Mouse (Mus musculus) forebrain, embryonic 11.5 days (tissue): Measurements from ENCODE around the gene Zfp512. TPM values are rescaled to one million over a fixed set of nuclear protein-coding genes. Genes with fewer than 3 reads are reported as not detected.
"Not testable (repeated sequence)": the region's sequence is repeated elsewhere in the genome, so short reads cannot be mapped to it uniquely, and the experiment has no call there.

Experiments used
- ATAC-seq: fragments of 200-750 bp; cut with Nextera tagmentation; replicated peaks from 2 replicates; pipeline ENCODE4 v1.8.0; 2017; ENCODE audit warnings: moderate TSS enrichment; ENCODE audit not compliant: low FRiP score
- DNase-seq: peaks from one replicate; pipeline ENCODE4 v3.0.0-alpha.2; 2017; ENCODE audit warnings: low spot score
- H3K27ac ChIP-seq: fragments of 300-500 bp; sonication (generic); 2 replicates; pipeline ENCODE4 v1.5.1; 2014; ENCODE audit warnings: low read depth, low read length
- H3K27me3 ChIP-seq: fragments of 300-500 bp; sonication (generic); 2 replicates; pipeline ENCODE4 v1.6.1; 2014; ENCODE audit warnings: mild to moderate bottlenecking, low read length, mixed read lengths; ENCODE audit not compliant: control insufficient read depth, insufficient read depth
- H3K36me3 ChIP-seq: fragments of 300-500 bp; sonication (generic); 2 replicates; pipeline ENCODE4 v1.6.1; 2014; ENCODE audit warnings: mild to moderate bottlenecking, low read length, moderate library complexity, mixed read lengths; ENCODE audit not compliant: control insufficient read depth, insufficient read depth
- H3K4me1 ChIP-seq: fragments of 300-500 bp; sonication (generic); replicated peaks from 2 replicates; pipeline ENCODE4 v1.6.1; 2014; ENCODE audit warnings: low read length, mixed read lengths; ENCODE audit not compliant: control insufficient read depth, insufficient read depth
- H3K4me2 ChIP-seq: fragments of 300-500 bp; sonication (generic); 2 replicates; pipeline ENCODE4 v1.6.1; 2014; ENCODE audit warnings: low read depth, mild to moderate bottlenecking, low read length, moderate library complexity, mixed read lengths; ENCODE audit not compliant: severe bottlenecking
- H3K4me3 ChIP-seq: fragments of 300-500 bp; sonication (generic); 2 replicates; pipeline ENCODE4 v1.5.1; 2014; ENCODE audit warnings: low read depth, low read length
- H3K9ac ChIP-seq: fragments of 300-500 bp; sonication (generic); 2 replicates; pipeline ENCODE4 v1.6.1; 2014; ENCODE audit warnings: low read length
- H3K9me3 ChIP-seq: fragments of 300-500 bp; sonication (generic); 2 replicates; pipeline ENCODE4 v1.6.1; 2016; ENCODE audit warnings: low read length, mixed read lengths; ENCODE audit not compliant: control insufficient read depth
- WGBS: fragments of 180-500 bp; shearing (Covaris S2); extraction: QIAGEN DNeasy Blood & Tissue Kit; methylation state at CpG from one replicate; pipeline ENCODE4 v1.1.7; 2014; 5-methylcytosine and 5-hydroxymethylcytosine counted together
- polyA plus RNA-seq: library from polyadenylated mRNA; unstranded; fragments of >200 nt; fragmentation: Nextera tagmentation; extraction: Ambion mirVana; gene quantifications from 2 replicates; pipeline ENCODE4 v1.2.1, GENCODE M21; 2014

Gene Zfp512
- polyA plus RNA-seq, 1 experiment from 2014 or later = 87.5 TPM

DNA sequence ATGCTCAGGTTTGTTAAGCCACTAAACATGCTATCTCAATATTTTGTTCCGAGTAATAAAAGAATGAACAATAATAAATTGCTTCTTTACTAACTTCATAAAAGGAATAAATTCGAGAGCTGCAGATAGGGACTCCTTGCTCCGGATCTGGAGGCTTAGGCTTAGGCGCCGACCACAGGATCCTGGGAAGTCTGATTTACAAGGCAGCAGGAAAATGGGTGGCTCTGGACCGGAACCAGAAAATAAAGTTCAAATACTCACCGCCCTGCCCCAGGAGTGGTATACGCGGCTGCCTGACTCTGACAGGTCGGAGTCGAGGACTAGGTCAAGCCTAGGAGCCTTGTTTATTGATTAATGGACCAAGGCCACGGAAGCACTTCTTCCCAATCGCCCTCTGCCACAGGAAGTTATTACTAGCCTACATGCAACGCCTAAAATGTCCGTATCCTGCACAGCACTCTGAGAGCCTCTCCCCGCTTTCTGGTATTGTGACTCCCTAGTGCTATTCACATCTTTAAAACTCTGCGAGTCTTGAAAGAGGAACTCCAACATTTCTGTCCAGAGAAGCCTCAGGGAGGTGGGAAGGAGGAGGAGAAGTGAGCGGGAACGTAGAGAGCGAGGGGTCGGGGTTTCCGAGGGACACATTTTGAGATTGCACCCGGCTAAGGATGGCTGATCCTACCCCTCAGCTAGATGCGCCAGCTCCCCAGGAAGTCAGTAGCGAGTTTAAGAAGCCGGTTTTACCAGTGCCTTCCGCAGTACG, 74.3 kb downstream of the Zfp512 start, which contains the start of gene Slc4a1ap:
Slc4a1ap (plus strand) TSS at position 642 of the 763 bp plus-strand sequence.
- peak; percentile 85 for DNase-seq
- peak; percentile 73 for ATAC-seq
- no peaks in the 10 kb centered on the region; the same call in 1 of the 2 replicates for H3K36me3 ChIP-seq
- peak within 1 kb of the TSS; percentile 85 for H3K9ac ChIP-seq
- H3K9me3 ChIP-seq = no peaks in the 10 kb centered on the region
- no peaks in the 10 kb centered on the region; the same call in 1 of the 2 replicates for H3K4me1 ChIP-seq
- 1% methylated on average over 28 of the region's 28 CpGs for WGBS
- no peak within 1 kb of the TSS for H3K27ac ChIP-seq
- peak within 1 kb of the TSS; percentile 89 for H3K4me3 ChIP-seq
- peak within 1 kb of the TSS; percentile 84 for H3K4me2 ChIP-seq
- H3K27me3 ChIP-seq = no peaks in the 10 kb centered on the region

DNA sequence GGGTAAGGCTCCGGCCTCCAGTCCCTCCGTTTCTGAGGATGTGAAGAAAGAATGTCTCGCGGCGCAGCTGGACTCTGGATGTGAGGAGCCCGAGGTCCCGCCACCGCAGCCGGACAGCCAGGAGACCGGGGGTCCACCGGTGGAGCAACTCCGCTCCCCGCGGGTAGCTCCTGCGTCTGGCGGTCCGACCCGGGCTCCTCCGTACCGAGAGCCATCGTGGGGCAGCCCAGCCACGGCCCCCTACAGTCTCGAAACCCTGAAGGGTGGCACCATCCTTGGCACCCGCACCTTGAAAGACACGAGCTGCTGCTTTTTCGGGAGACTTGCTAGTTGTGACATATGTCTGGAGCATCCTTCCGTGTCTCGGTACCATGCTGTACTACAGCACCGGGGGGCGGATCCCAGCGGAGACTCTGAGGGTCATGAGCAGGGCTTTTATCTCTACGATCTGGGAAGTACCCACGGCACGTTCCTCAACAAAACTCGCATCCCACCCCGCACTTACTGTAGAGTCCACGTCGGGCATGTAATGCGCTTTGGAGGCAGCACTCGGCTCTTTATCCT, 75.0 kb downstream of the Zfp512 start:
- WGBS = 4% methylated on average over 40 of the region's 40 CpGs
- no peak for DNase-seq
- Histone ChIP-seq H3K36me3 (no peaks in the 10 kb centered on the region; the same call in 1 of the 2 replicates), H3K27ac (no peak overlapping the region), H3K4me2 (peak overlapping the region; percentile 84), H3K4me3 (peak overlapping the region; percentile 89), H3K27me3 (no peaks in the 10 kb centered on the region), H3K9ac (peak overlapping the region; percentile 85), H3K9me3 (no peaks in the 10 kb centered on the region), H3K4me1 (no peaks in the 10 kb centered on the region; the same call in 1 of the 2 replicates)
- ATAC-seq = no peak

GRCm38 (mm10) chr5:31527707-31528106, 75.5 kb downstream of the Zfp512 start, which contains the start of gene Supt7l:
Gene Supt7l, minus strand, starts transcription at chr5:31527807.
- H3K36me3 ChIP-seq, DNase-seq, H3K27me3 ChIP-seq, H3K4me1 ChIP-seq, ATAC-seq, H3K9me3 ChIP-seq, H3K27ac ChIP-seq: not testable (repeated sequence)
- H3K9ac ChIP-seq = peak within 1 kb of the TSS; percentile 85
- WGBS = 80% methylated on average over 11 of the region's 11 CpGs
- peak within 1 kb of the TSS; percentile 84 for H3K4me2 ChIP-seq
- peak within 1 kb of the TSS; percentile 89 for H3K4me3 ChIP-seq

DNA sequence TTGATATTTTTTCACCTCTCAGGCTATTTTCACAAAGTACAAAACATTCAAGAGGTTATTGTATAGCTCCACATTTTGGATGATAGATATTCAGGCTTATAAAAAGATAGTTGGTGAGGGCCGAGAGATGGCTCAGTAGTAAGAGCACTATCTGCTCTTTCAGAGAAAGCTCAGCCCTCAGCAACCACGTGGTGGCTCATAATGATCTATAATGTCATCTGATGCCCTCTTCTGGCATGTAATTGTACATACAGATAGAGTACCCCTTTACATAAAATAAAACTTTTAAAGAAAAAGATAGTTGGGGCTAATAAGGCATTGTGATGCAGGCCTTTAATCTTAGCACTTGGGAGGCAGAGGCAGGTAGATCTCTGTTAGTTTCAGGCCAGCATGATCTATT, 76.3 kb downstream of the Zfp512 start:
- no peak overlapping the region for H3K4me2 ChIP-seq
- no peaks in the 10 kb centered on the region; the same call in 1 of the 2 replicates for H3K4me1 ChIP-seq
- no peak overlapping the region for H3K4me3 ChIP-seq
- ATAC-seq (no peak), DNase-seq (no peak)
- H3K9ac ChIP-seq = no peak overlapping the region
- H3K27ac ChIP-seq = no peak overlapping the region
- no peaks in the 10 kb centered on the region; the same call in 1 of the 2 replicates for H3K36me3 ChIP-seq
- no peaks in the 10 kb centered on the region for H3K9me3 ChIP-seq
- 58% methylated on average over 2 of the region's 2 CpGs for WGBS
- H3K27me3 ChIP-seq = no peaks in the 10 kb centered on the region

Other genes with a start within 250 kb of the Zfp512 start
- gene Ppm1g, start 231.7 kb upstream of the Zfp512 start, polyA plus RNA-seq = 177 and 193 TPM in 2 replicates
- gene Nrbp1, start 211.6 kb upstream of the Zfp512 start, polyA plus RNA-seq = 145 and 155 TPM in 2 replicates
- 0.92 TPM in 1 of 2 replicates, not detected in the other for gene Gm9970, start 211.2 kb upstream of the Zfp512 start, polyA plus RNA-seq
- 5.0 and 5.1 TPM in 2 replicates for gene Krtcap3, start 200.7 kb upstream of the Zfp512 start, polyA plus RNA-seq
- 42.6 and 50.4 TPM in 2 replicates for gene Ift172, start 161.3 kb upstream of the Zfp512 start, polyA plus RNA-seq
- gene Fndc4, start 156.4 kb upstream of the Zfp512 start, polyA plus RNA-seq = 58.4 and 62.8 TPM in 2 replicates
- gene Gckr, start 155.0 kb upstream of the Zfp512 start, polyA plus RNA-seq = 0.13 TPM in 1 of 2 replicates, not detected in the other
- gene 4930548H24Rik, start 33.3 kb downstream of the Zfp512 start, polyA plus RNA-seq = 0.23 TPM in 1 of 2 replicates, not detected in the other
- gene Gpn1, start 42.3 kb downstream of the Zfp512 start, polyA plus RNA-seq = 78.9 and 85.7 TPM in 2 replicates
- 32.9 and 33.3 TPM in 2 replicates for gene Slc4a1ap, start 74.6 kb downstream of the Zfp512 start, polyA plus RNA-seq
- gene Supt7l, start 75.4 kb downstream of the Zfp512 start, polyA plus RNA-seq = 26.1 and 27.2 TPM in 2 replicates
- 201 and 224 TPM in 2 replicates for gene Mrpl33, start 144.5 kb downstream of the Zfp512 start, polyA plus RNA-seq
- gene Rbks, start 245.2 kb downstream of the Zfp512 start, polyA plus RNA-seq = 3.2 and 3.4 TPM in 2 replicates
- gene Babam2, start 245.3 kb downstream of the Zfp512 start, polyA plus RNA-seq = 38.9 and 39.1 TPM in 2 replicates